Mouse (Mus musculus) midbrain, embryonic 15.5 days (tissue): Measurements from ENCODE around the gene Sort1. TPM values are rescaled to one million over a fixed set of nuclear protein-coding genes. Genes with fewer than 3 reads are reported as not detected.
A peak's percentile ranks its signal among the peaks of the same experiment; 100 is the strongest.

Experiments used
- ATAC-seq: fragments of 200-750 bp; cut with Nextera tagmentation; replicated peaks from 2 replicates; pipeline ENCODE4 v1.8.0; 2017; ENCODE audit warnings: moderate TSS enrichment
- H3K27ac ChIP-seq: fragments of 300-500 bp; sonication (generic); 2 replicates; pipeline ENCODE4 v1.5.1; 2015; ENCODE audit warnings: mild to moderate bottlenecking, inconsistent platforms
- H3K27me3 ChIP-seq: fragments of 300-500 bp; sonication (generic); replicated peaks from 2 replicates; pipeline ENCODE4 v1.6.1; 2015; ENCODE audit warnings: inconsistent platforms
- H3K36me3 ChIP-seq: fragments of 300-500 bp; sonication (generic); replicated peaks from 2 replicates; pipeline ENCODE4 v1.6.1; 2015; ENCODE audit warnings: inconsistent platforms
- H3K4me1 ChIP-seq: fragments of 300-500 bp; sonication (generic); 2 replicates; pipeline ENCODE4 v1.6.1; 2015; ENCODE audit warnings: inconsistent platforms
- H3K4me2 ChIP-seq: fragments of 300-500 bp; sonication (generic); 2 replicates; pipeline ENCODE4 v1.6.1; 2015; ENCODE audit warnings: inconsistent platforms, mild to moderate bottlenecking, moderate library complexity
- H3K4me3 ChIP-seq: fragments of 300-500 bp; sonication (generic); 2 replicates; pipeline ENCODE4 v1.5.1; 2015; ENCODE audit warnings: mild to moderate bottlenecking, inconsistent platforms
- H3K9ac ChIP-seq: fragments of 300-500 bp; sonication (generic); 2 replicates; pipeline ENCODE4 v1.6.1; 2015; ENCODE audit warnings: mild to moderate bottlenecking, inconsistent platforms
- H3K9me3 ChIP-seq: fragments of 300-500 bp; sonication (generic); 2 replicates; pipeline ENCODE4 v1.6.1; 2016; ENCODE audit warnings: inconsistent platforms
- WGBS: fragments of 180-500 bp; shearing (Covaris S2); methylation state at CpG from one replicate; pipeline ENCODE4 v1.1.7; 2015; ENCODE audit warnings: mixed read lengths; 5-methylcytosine and 5-hydroxymethylcytosine counted together
- polyA plus RNA-seq: library from polyadenylated mRNA; unstranded; fragments of >200 nt; fragmentation: Nextera tagmentation; extraction: Ambion mirVana; gene quantifications from 2 replicates; pipeline ENCODE4 v1.2.1, GENCODE M21; 2015

The Sort1 gene
- polyA plus RNA-seq, 1 experiment from 2014 or later = 22.3 TPM

DNA sequence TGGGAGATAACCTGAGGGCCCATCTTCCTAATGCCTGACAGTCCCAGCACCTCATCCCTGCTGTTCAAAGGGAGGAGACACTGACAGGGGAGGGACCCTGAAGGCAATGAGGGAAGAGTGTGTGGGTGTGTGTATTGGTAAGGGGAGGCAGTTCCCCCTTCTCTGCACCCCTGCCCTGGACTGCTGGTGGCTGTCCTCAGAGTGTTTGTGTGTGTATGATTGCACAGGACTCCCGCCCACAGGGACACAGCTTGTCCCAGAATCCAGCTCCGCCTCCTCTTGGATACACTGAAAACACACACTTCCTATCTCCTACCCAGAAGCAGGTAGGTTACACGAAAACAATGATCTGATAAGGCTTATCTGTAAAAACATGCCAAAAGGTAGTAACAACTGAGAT is 71.4 kb downstream of the Sort1 start:
- no peaks in the 10 kb centered on the region for H3K9me3 ChIP-seq
- H3K36me3 ChIP-seq = peaks cover 61% of the 10 kb centered on the region
- H3K9ac ChIP-seq = no peak overlapping the region
- ATAC-seq = no peak
- no peaks in the 10 kb centered on the region for H3K4me1 ChIP-seq
- H3K27ac ChIP-seq = no peak overlapping the region
- no peak overlapping the region for H3K4me2 ChIP-seq
- no peaks in the 10 kb centered on the region for H3K27me3 ChIP-seq
- H3K4me3 ChIP-seq = no peak overlapping the region
- 95% methylated on average over 3 of the region's 3 CpGs for WGBS

DNA sequence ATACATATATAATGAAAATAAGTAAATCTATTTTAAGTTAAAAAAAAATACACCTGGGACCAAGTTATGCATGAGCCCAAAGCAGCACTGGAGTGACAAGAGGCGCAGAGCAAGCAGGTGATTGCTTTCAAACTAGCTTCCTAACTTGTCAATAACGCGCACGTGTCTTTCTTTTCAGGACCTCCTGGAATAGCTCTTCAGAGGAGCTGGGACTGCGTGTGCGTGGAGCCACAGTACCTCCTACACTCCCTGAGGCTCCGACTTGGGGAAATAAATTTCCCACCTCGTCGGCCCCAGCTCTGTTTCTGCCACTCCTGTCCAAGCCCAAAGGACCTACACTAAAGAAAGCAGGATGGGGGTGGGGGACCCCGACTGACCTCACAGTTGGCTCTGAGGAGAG is 73.2 kb downstream of the Sort1 start:
- Histone ChIP-seq H3K9ac (no peak overlapping the region), H3K4me2 (no peak overlapping the region), H3K36me3 (peaks cover 49% of the 10 kb centered on the region), H3K27ac (no peak overlapping the region), H3K9me3 (no peaks in the 10 kb centered on the region), H3K4me1 (peaks cover 5% of the 10 kb centered on the region), H3K27me3 (no peaks in the 10 kb centered on the region), H3K4me3 (no peak overlapping the region)
- 94% methylated on average over 10 of the region's 10 CpGs for WGBS
- ATAC-seq = no peak

DNA sequence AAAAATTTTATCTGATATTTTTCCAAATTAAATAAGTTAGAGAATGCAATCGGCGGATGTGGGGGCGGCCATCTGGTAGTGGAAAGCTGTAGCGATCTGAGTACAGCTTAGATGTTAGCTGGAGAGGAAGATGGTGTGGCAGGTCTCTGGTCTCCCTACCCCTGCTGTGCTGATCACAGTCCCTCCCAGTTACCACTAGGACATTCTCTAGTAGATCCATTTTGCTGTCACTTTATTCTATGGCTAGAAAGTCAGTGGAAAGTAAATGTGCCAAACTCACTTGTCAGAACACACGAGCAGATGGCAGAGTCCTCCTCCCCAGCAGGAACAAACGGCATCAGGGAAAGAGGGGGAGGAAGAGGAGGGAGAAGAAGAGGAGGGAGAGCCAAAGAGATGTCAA is 74.6 kb downstream of the Sort1 start:
- Histone ChIP-seq H3K27ac (no peak overlapping the region), H3K36me3 (peaks cover 44% of the 10 kb centered on the region), H3K4me1 (peaks cover 7% of the 10 kb centered on the region), H3K9me3 (no peaks in the 10 kb centered on the region), H3K4me2 (no peak overlapping the region), H3K4me3 (no peak overlapping the region), H3K9ac (no peak overlapping the region), H3K27me3 (no peaks in the 10 kb centered on the region)
- WGBS = 85% methylated on average over 6 of the region's 6 CpGs
- ATAC-seq = no peak

DNA sequence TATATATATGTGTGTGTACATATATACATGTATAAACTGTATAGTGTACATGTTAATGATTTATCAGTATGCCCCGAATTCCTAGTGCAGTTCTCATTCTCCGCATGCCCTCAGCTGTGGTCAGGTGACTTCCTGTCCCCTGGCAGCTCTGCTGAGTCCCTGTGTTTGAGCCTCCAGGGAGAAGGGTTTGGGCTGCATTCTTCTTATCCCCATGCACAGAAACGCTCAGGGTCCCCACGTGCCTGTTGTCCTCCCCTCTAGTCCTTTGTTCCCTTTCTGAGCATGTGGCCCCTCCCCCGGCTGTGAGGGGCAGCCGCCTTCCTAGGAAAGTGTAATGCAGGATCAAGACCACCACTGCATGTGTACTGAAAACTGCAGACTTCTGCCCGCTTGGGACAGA is 77.0 kb downstream of the Sort1 start:
- no peak; the same call in 1 of the 2 replicates for ATAC-seq
- Histone ChIP-seq H3K27me3 (no peaks in the 10 kb centered on the region), H3K4me1 (peaks cover 10% of the 10 kb centered on the region), H3K9me3 (no peaks in the 10 kb centered on the region), H3K36me3 (peaks cover 19% of the 10 kb centered on the region; the same call in 1 of the 2 replicates), H3K4me2 (no peak overlapping the region), H3K4me3 (no peak overlapping the region), H3K27ac (no peak overlapping the region), H3K9ac (no peak overlapping the region)
- 1% methylated on average over 7 of the region's 7 CpGs for WGBS

DNA sequence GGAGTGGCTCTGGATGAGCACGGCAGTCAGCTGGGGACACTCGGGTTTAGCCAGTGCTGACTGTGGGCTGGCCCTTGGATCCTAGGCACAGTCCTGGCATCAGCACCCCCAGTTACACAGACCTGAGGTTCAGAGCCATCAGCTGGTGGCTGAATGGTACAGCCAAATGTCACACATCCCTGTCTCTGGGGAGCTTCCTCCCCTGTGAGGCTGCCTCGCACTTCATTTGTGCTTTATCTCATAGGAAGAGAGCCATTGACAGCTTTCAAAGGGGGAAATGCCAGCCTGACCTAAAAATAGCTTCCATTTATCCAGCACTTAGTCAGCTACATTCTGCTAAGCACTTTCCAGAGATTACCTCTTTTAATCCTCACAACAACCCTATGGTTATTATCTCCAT is 79.7 kb downstream of the Sort1 start:
- no peaks in the 10 kb centered on the region for H3K27me3 ChIP-seq
- peaks cover 10% of the 10 kb centered on the region for H3K4me1 ChIP-seq
- no peak overlapping the region for H3K4me2 ChIP-seq
- no peak overlapping the region for H3K4me3 ChIP-seq
- no peak for ATAC-seq
- H3K9me3 ChIP-seq = no peaks in the 10 kb centered on the region
- no peak overlapping the region for H3K27ac ChIP-seq
- WGBS = 71% methylated on average over 3 of the region's 3 CpGs
- no peak overlapping the region for H3K9ac ChIP-seq
- H3K36me3 ChIP-seq = no peaks in the 10 kb centered on the region

DNA sequence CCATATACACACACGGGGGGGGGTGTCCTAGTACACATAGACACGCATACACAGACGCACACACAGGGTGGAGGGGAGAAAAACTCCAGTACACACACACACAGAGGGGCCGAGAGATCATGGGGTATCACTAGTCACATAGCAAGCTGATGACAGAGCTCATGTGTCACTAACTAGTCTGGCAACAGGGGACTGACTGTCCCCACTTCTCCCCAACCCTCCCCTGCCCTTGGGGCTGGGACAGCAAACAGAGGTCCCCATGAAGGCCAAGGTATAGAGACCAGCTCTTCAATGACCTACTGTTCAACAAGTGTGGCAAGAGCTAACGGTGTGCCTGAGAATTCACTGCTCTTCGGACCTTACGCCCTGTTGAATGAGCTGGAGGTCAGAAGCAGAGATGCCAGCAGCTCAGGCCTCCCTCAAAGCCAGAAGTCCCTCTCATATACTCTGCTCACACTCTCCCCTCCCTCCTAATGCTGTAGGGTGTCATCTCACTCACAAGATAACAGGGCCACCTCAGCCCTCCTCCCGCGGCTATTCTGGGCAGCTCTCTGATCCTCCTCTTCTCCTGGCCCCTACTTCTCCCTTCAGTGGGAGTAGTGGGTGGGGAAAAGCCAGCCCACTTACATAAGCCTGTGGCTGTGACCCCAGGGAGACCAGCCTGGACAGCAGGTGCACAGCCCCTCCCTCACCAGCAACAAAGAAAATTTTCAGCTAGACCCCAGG is 80.6 kb downstream of the Sort1 start, which contains the start of gene Mybphl:
Gene Mybphl, plus strand, starts transcription at position 642 of the 726 bp plus-strand sequence.
- Histone ChIP-seq H3K9me3 (no peaks in the 10 kb centered on the region), H3K9ac (no peak within 1 kb of the TSS), H3K27ac (no peak within 1 kb of the TSS), H3K36me3 (no peaks in the 10 kb centered on the region), H3K4me1 (peaks cover 10% of the 10 kb centered on the region), H3K4me2 (no peak within 1 kb of the TSS), H3K4me3 (no peak within 1 kb of the TSS), H3K27me3 (no peaks in the 10 kb centered on the region)
- peak; percentile 12; the same call in 1 of the 2 replicates for ATAC-seq
- 80% methylated on average over 9 of the region's 9 CpGs for WGBS

DNA sequence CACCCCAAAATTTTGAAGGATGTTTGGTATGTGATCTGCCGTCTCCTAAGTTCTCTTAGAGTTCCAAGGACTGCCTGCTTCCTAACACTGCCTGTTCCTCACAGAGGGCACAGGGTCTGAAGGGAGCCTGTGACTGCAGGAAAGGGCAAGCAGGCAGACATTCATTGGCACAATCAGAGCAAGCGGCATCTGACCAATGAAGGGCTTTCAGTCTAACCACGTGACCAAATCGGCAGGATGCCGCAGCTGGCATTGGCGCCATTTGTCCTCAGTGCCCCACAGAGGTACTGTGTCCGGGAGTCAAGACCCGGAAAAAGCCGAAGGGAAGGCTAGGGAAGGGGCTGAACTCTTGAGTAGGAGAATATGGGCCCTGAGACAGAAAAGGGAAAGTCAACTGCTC is 83.3 kb downstream of the Sort1 start:
- Histone ChIP-seq H3K4me1 (0 out of 2 replicates have a peak, but pooled peaks cover 5% of the 10 kb centered on the region), H3K9me3 (no peaks in the 10 kb centered on the region), H3K36me3 (no peaks in the 10 kb centered on the region), H3K4me3 (peak overlapping the region; percentile 5; the same call in 1 of the 2 replicates), H3K27ac (no peak overlapping the region), H3K9ac (no peak overlapping the region), H3K4me2 (peak overlapping the region; percentile 31), H3K27me3 (no peaks in the 10 kb centered on the region)
- 70% methylated on average over 9 of the region's 9 CpGs for WGBS
- ATAC-seq = peak; percentile 38; the same call in 1 of the 2 replicates

DNA sequence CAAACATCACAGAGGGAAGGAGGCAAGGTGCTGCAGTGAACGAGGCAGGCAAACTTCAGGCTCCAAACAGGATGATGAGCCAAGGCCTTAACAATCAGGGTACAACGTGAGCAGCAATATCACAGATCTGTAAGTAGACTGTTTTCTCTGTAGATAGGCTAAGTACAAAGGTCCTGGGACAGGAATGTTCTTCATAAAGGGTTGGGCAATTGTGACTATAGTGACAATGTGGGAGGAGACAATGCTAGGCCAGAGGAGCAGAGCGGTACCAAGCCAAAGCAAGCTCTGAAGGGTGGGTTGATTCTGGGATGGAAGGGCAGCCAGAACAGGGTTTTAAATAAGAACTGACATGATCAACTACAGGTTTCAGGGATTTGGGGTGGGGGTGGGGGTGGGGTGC is 83.9 kb downstream of the Sort1 start:
- Histone ChIP-seq H3K27me3 (no peaks in the 10 kb centered on the region), H3K27ac (no peak overlapping the region), H3K9ac (no peak overlapping the region), H3K4me2 (peak overlapping the region; percentile 31; the same call in 1 of the 2 replicates), H3K4me1 (0 out of 2 replicates have a peak, but pooled peaks cover 5% of the 10 kb centered on the region), H3K4me3 (no peak overlapping the region), H3K9me3 (no peaks in the 10 kb centered on the region), H3K36me3 (no peaks in the 10 kb centered on the region)
- no peak for ATAC-seq
- 88% methylated on average over 3 of the region's 3 CpGs for WGBS

DNA sequence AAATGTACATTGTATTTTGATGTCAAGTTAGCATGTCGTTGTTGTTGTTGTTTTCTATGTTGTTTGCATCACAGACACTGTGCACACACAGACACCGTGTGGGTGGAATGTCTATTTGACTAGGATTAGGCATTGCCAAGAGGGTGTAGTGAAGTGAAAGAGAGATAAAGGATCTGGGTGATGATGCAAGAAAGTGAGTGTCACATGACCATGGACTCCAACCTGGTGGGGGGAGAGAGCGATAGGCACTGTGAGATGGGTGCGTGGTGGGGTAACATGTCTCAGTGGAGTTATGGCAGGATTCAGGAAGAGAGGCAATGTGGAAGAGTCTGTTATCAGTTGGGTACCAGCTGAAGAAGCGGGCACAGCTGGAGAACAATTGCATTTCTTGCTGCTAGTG is 84.8 kb downstream of the Sort1 start:
- H3K9ac ChIP-seq = no peak overlapping the region
- no peaks in the 10 kb centered on the region for H3K36me3 ChIP-seq
- H3K9me3 ChIP-seq = no peaks in the 10 kb centered on the region
- WGBS = 84% methylated on average over 5 of the region's 5 CpGs
- H3K4me2 ChIP-seq = no peak overlapping the region
- H3K27ac ChIP-seq = no peak overlapping the region
- no peaks in the 10 kb centered on the region for H3K27me3 ChIP-seq
- no peak for ATAC-seq
- no peak overlapping the region for H3K4me3 ChIP-seq
- H3K4me1 ChIP-seq = 0 out of 2 replicates have a peak, but pooled peaks cover under 1% of the 10 kb centered on the region

DNA sequence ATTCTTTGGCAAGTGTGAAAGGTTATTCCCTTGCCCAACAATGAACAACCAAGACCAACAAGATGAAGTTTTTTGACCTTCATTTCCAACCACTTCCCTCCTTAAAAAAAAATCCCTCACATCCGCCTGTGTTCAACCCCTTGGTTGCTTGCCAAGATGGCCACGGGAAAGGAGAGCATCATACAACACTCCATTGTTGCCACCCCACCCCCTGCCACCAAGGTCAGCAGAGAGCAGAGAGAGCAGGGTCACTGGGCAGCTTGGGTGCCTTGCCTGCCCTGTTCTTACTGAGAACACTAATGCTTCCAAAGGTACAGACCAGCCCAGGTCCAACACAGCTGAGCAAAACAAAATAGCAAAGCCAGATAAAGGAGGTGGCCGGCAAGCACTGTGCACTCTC is 88.4 kb downstream of the Sort1 start:
- H3K4me2 ChIP-seq = no peak overlapping the region
- no peaks in the 10 kb centered on the region for H3K27me3 ChIP-seq
- no peaks in the 10 kb centered on the region for H3K4me1 ChIP-seq
- no peak for ATAC-seq
- no peaks in the 10 kb centered on the region for H3K36me3 ChIP-seq
- no peaks in the 10 kb centered on the region for H3K9me3 ChIP-seq
- no peak overlapping the region for H3K4me3 ChIP-seq
- no peak overlapping the region for H3K9ac ChIP-seq
- no peak overlapping the region for H3K27ac ChIP-seq
- 61% methylated on average over 3 of the region's 3 CpGs for WGBS

DNA sequence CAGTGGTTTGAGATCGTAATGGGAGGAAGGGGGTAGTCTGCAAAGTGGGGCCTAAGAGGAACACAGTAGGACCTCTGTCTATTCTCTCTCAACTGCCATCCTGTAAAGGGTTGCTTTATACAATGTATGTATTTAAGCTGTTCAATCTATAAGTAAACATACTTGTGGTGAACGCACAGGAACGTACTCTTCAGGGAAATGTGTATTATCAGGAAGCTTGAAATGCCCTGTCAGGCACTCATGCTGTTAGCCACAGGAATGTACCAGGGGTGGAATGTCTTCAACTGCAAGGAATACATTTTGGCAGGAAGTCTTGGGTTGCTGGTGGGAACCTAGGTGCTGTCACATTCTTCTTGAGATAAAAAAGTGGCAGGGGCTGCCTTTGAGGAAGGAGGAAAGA is 88.8 kb downstream of the Sort1 start:
- no peaks in the 10 kb centered on the region for H3K4me1 ChIP-seq
- whole genome bisulfite sequencing = 86% methylated on average over 3 of the region's 3 CpGs
- no peak overlapping the region for H3K4me2 ChIP-seq
- H3K36me3 ChIP-seq = no peaks in the 10 kb centered on the region
- ATAC-seq = no peak
- no peak overlapping the region for H3K4me3 ChIP-seq
- no peaks in the 10 kb centered on the region for H3K27me3 ChIP-seq
- no peak overlapping the region for H3K27ac ChIP-seq
- no peak overlapping the region for H3K9ac ChIP-seq
- H3K9me3 ChIP-seq = no peaks in the 10 kb centered on the region

DNA sequence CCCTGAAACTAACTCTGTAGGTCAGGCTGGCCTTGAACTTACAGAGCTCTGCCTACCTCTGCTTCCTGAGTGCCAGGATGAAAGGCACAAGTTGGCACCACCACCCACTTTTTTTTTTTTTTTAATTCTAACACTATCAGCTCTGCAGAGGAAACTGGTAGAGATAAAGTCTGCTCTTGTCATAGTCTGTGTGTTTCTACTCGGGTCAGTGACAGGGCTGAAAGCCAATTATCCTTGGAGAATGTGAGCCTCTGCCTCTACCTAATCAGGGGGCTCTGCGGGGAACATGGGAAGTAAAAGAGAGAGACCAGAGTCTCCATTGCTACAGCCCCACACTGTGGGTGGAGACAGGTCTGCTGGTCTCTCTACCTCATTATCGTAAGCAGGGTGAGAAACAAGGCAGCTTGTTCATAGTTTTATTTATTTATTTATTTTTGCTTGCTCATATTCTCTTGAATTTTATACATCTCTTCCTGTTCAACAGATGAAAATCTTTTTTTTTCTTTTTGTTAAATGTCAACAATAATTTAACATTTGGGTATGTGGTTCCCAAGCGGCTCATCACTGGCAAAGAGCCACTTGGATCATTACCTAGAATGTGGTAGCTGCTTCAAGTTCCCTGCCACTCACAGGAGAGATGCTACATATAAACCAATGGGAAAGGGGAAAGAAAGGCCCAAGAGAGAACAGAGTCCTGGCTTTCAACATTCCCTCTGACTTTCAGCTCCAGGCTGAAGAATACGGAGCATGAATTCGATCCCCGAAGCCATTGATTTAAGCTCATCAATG is 95.2 kb downstream of the Sort1 start:
- no peaks in the 10 kb centered on the region for H3K36me3 ChIP-seq
- no peak overlapping the region for H3K9ac ChIP-seq
- H3K4me3 ChIP-seq = no peak overlapping the region
- no peak overlapping the region for H3K4me2 ChIP-seq
- no peak overlapping the region for H3K27ac ChIP-seq
- no peaks in the 10 kb centered on the region for H3K27me3 ChIP-seq
- H3K9me3 ChIP-seq = no peaks in the 10 kb centered on the region
- WGBS = 71% methylated on average over 7 of the region's 7 CpGs
- ATAC-seq = no peak
- peaks cover 9% of the 10 kb centered on the region for H3K4me1 ChIP-seq
